Mouse (Mus musculus): ENCODE measurements around the gene Nipal1. TPM values are rescaled to one million over a fixed set of nuclear protein-coding genes. Genes with fewer than 3 reads are reported as not detected.

Gene Nipal1
- total and polyA plus RNA-seq, 3 experiments: not detected

DNA sequence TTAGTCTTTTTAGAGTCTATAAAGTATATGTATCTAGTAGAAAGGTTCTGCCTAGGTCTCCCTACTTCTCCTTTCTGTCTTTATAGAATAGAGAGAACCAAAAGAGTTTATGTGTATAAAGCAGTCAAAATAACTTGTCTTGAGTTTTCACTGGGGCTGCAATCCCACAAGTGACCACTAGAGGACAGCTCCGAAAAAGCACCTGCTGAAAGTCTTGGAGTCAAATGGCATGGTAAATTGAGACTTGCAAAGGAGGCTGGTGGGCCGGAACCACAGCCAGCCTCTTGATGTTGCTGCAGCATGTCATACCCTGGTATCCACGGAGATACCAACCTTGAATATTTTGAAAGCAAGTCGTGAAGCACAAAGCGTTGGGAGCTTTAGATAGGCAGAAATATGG, 17.7 kb downstream of the Nipal1 start:
- Histone ChIP-seq H3K4me2 (ENCODE audit: insufficient read depth, low read depth, poor library complexity, severe bottlenecking) (no peak overlapping the region), H3K4me1 (ENCODE audit: control insufficient read depth in 1 of 2, insufficient read depth in 2 of 2) (no peaks in the 10 kb centered on the region; a peak in 1 of 4 replicates), H3K36me3 (replicated peaks in 1 of 2; ENCODE audit: control insufficient read depth in 1 of 2, insufficient read depth in 1 of 2, low read length in 1 of 2) (no peaks in the 10 kb centered on the region), H3K79me2 (replicated peaks; ENCODE audit: control insufficient read depth, extremely low read depth, insufficient read depth, poor library complexity, severe bottlenecking) (no peaks in the 10 kb centered on the region), H3K27ac (ENCODE audit: insufficient read depth, low read depth) (no peak overlapping the region), H3K4me3 (replicated peaks in 1 of 3; ENCODE audit: low read depth in 2 of 3, low read length in 2 of 3, poor library complexity in 1 of 3) (no peak overlapping the region), H3K9ac (ENCODE audit: insufficient read depth, low read depth) (no peak overlapping the region), H3K27me3 (replicated peaks) (no peaks in the 10 kb centered on the region), H3K9me3 (replicated peaks; ENCODE audit: low read length) (no peaks in the 10 kb centered on the region)
- in situ Hi-C loops (cut with MboI; ENCODE audit: low pct_ligation_motif_present, low pct_unique_long_range_greater_than_20kb, low sequenced_read_pairs): no loop called here
- dilution Hi-C loops (cut with MboI; ENCODE audit: extremely low pct_ligation_motif_present, extremely low pct_unique_long_range_greater_than_20kb, low sequenced_read_pairs): no loop called here
- peak; percentile 55 for DNase-seq (ENCODE audit: extremely low read depth)
- TF ChIP-seq TCF12 (IDR thresholded peaks at IDR 0.05; ENCODE audit: low read depth, low read length) (peak; percentile 25; the same call in 1 of the 2 replicates), JUND (conservative IDR thresholded peaks at IDR 0.05; ENCODE audit: low read depth, low read length) (no peak), ETS1 (conservative IDR thresholded peaks at IDR 0.05; ENCODE audit: low read depth, low read length) (no peak), ZC3H11A (IDR thresholded peaks at IDR 0.05; ENCODE audit: low read depth, low read length) (peak; percentile 29; the same call in 1 of the 2 replicates), BHLHE40 (IDR thresholded peaks at IDR 0.05; ENCODE audit: low read depth, low read length) (0 out of 2 replicates have a peak, but pooled peaks have one; percentile 13), NELFE (IDR thresholded peaks at IDR 0.05; ENCODE audit: low read depth, low read length) (0 out of 2 replicates have a peak, but pooled peaks have one; percentile 22), EP300 (IDR thresholded peaks at IDR 0.05; ENCODE audit: low read length) (0 out of 2 replicates have a peak, but pooled peaks have one; percentile 10), SMC3 (IDR thresholded peaks at IDR 0.05; ENCODE audit: low read depth, low read length) (peak; percentile 88), CTCF (conservative IDR thresholded peaks at IDR 0.05 in 1 of 2, IDR thresholded peaks at IDR 0.05 in 1 of 2; ENCODE audit: low read depth in 2 of 2, low read length in 2 of 2) (peak; percentile 86 to 99), RAD21 (IDR thresholded peaks at IDR 0.05; ENCODE audit: low read depth, low read length) (peak; percentile 64)

DNA sequence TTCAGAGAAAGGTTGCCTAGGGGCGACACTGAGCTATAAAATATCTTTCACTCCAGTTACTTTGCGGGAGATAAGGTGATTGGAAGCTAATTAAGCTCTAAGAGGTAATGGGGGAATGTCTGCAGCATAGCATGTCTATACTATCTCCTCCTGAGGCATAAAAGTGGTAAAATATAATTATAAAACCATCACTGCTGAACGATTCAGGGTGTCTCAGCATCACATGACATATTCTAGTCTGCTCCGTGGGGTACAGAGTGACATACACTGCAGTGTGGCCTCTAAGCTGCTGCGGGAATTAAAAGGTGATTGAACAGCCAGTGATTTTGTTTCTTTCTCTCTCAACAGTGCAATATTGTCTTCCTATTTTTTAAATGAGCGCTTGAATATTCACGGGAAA, 18.8 kb downstream of the Nipal1 start:
- no peak overlapping the region for H3K27ac ChIP-seq (ENCODE audit: insufficient read depth, low read depth)
- no peak overlapping the region for H3K4me2 ChIP-seq (ENCODE audit: insufficient read depth, low read depth, poor library complexity, severe bottlenecking)
- H3K9me3 ChIP-seq (replicated peaks; ENCODE audit: low read length): no peaks in the 10 kb centered on the region
- H3K79me2 ChIP-seq (replicated peaks; ENCODE audit: control insufficient read depth, extremely low read depth, insufficient read depth, poor library complexity, severe bottlenecking): no peaks in the 10 kb centered on the region
- no peak overlapping the region for H3K9ac ChIP-seq (ENCODE audit: insufficient read depth, low read depth)
- in situ Hi-C loops (cut with MboI; ENCODE audit: low pct_ligation_motif_present, low pct_unique_long_range_greater_than_20kb, low sequenced_read_pairs) (no loop called here), dilution Hi-C loops (cut with MboI; ENCODE audit: extremely low pct_ligation_motif_present, extremely low pct_unique_long_range_greater_than_20kb, low sequenced_read_pairs) (no loop called here)
- H3K36me3 ChIP-seq (replicated peaks in 1 of 2; ENCODE audit: control insufficient read depth in 1 of 2, insufficient read depth in 1 of 2, low read length in 1 of 2): no peaks in the 10 kb centered on the region
- TF ChIP-seq CHD1 (IDR thresholded peaks at IDR 0.05; ENCODE audit: low read depth, low read length) (no peak), IRF4 (IDR thresholded peaks at IDR 0.05; ENCODE audit: low read depth, low read length) (no peak), MEF2A (IDR thresholded peaks at IDR 0.05; ENCODE audit: borderline replicate concordance, low read depth, low read length) (no peak), ELF1 (IDR thresholded peaks at IDR 0.05; ENCODE audit: low read depth, low read length) (no peak)
- no peaks in the 10 kb centered on the region for H3K27me3 ChIP-seq (replicated peaks)
- no peak overlapping the region for H3K4me3 ChIP-seq (replicated peaks in 1 of 3; ENCODE audit: low read depth in 2 of 3, low read length in 2 of 3, poor library complexity in 1 of 3)
- no peaks in the 10 kb centered on the region; a peak in 1 of 4 replicates for H3K4me1 ChIP-seq (ENCODE audit: control insufficient read depth in 1 of 2, insufficient read depth in 2 of 2)
- DNase-seq (ENCODE audit: extremely low read depth): no peak

GRCm38 (mm10) chr5:72668351-72668750, 20.8 kb downstream of the Nipal1 start:
- DNase-seq (ENCODE audit: extremely low read depth): no peak
- Histone ChIP-seq H3K36me3 (replicated peaks in 1 of 2; ENCODE audit: control insufficient read depth in 1 of 2, insufficient read depth in 1 of 2, low read length in 1 of 2) (no peaks in the 10 kb centered on the region), H3K4me2 (ENCODE audit: insufficient read depth, low read depth, poor library complexity, severe bottlenecking) (no peak overlapping the region), H3K9me3 (replicated peaks; ENCODE audit: low read length) (no peaks in the 10 kb centered on the region), H3K4me3 (replicated peaks in 1 of 3; ENCODE audit: low read depth in 2 of 3, low read length in 2 of 3, poor library complexity in 1 of 3) (no peak overlapping the region), H3K9ac (ENCODE audit: insufficient read depth, low read depth) (no peak overlapping the region), H3K27me3 (replicated peaks) (no peaks in the 10 kb centered on the region), H3K27ac (ENCODE audit: insufficient read depth, low read depth) (no peak overlapping the region), H3K4me1 (ENCODE audit: control insufficient read depth in 1 of 2, insufficient read depth in 2 of 2) (no peaks in the 10 kb centered on the region; a peak in 1 of 4 replicates), H3K79me2 (replicated peaks; ENCODE audit: control insufficient read depth, extremely low read depth, insufficient read depth, poor library complexity, severe bottlenecking) (no peaks in the 10 kb centered on the region)
- in situ Hi-C loops (cut with MboI; ENCODE audit: low pct_ligation_motif_present, low pct_unique_long_range_greater_than_20kb, low sequenced_read_pairs): no loop called here
- dilution Hi-C loops (cut with MboI; ENCODE audit: extremely low pct_ligation_motif_present, extremely low pct_unique_long_range_greater_than_20kb, low sequenced_read_pairs): no loop called here
- no peak for TF ChIP-seq MXI1 (IDR thresholded peaks at IDR 0.05; ENCODE audit: low read depth, low read length)
- TF ChIP-seq SIN3A (IDR thresholded peaks at IDR 0.05; ENCODE audit: low read length): no peak
- no peak for TF ChIP-seq UBTF (IDR thresholded peaks at IDR 0.05; ENCODE audit: low read depth, low read length)
- no peak for TF ChIP-seq ZMIZ1 (IDR thresholded peaks at IDR 0.05; ENCODE audit: low read depth, low read length)
- no peak for TF ChIP-seq PAX5 (IDR thresholded peaks at IDR 0.05; ENCODE audit: low read length)

Data from CH12.LX (cell line).